Mouse (Mus musculus) CD8-positive naive resting alpha-beta T cell, adult 2 months (primary cell): ENCODE data around the gene Pamr1.

Source experiments
- DNase-seq, 2 experiments: peaks; one replicate each; pipeline ENCODE4 v3.0.0; 2022; ENCODE audit warnings: low read depth in 2 of 2, low spot score in 2 of 2

The Pamr1 gene

GRCm38 (mm10) chr2:102598911-102599721 is 49.3 kb downstream of the Pamr1 start:
- DNase-seq, result no peak

GRCm38 (mm10) chr2:102600516-102600915 is 50.7 kb downstream of the Pamr1 start:
- DNase-seq, result no peak

GRCm38 (mm10) chr2:102610485-102610884 is 60.7 kb downstream of the Pamr1 start:
- no peak for DNase-seq

- DNase-seq, result no peak
Measured at GRCm38 (mm10) chr2:102616637-102617036, 66.8 kb downstream of the Pamr1 start.

- DNase-seq, result no peak
Measured at GRCm38 (mm10) chr2:102620744-102621429, 71.1 kb downstream of the Pamr1 start.

GRCm38 (mm10) chr2:102622176-102622575 is 72.4 kb downstream of the Pamr1 start:
- DNase-seq, result no peak

GRCm38 (mm10) chr2:102622943-102623342 is 73.1 kb downstream of the Pamr1 start:
- no peak for DNase-seq

- DNase-seq, result no peak
Measured at GRCm38 (mm10) chr2:102624538-102624937, 74.7 kb downstream of the Pamr1 start.

- DNase-seq, result no peak
Measured at GRCm38 (mm10) chr2:102632361-102632760, 82.5 kb downstream of the Pamr1 start.

- no peak for DNase-seq
Measured at GRCm38 (mm10) chr2:102634010-102634409, 84.2 kb downstream of the Pamr1 start.

GRCm38 (mm10) chr2:102635523-102636060 is 85.8 kb downstream of the Pamr1 start:
- no peak for DNase-seq

- no peak for DNase-seq
Measured at GRCm38 (mm10) chr2:102636116-102636600, 86.3 kb downstream of the Pamr1 start.

GRCm38 (mm10) chr2:102638140-102638539 is 88.3 kb downstream of the Pamr1 start:
- DNase-seq, result no peak

GRCm38 (mm10) chr2:102638690-102639089 is 88.9 kb downstream of the Pamr1 start:
- no peak for DNase-seq

- no peak for DNase-seq
Measured at GRCm38 (mm10) chr2:102648845-102649500, 99.2 kb downstream of the Pamr1 start.

GRCm38 (mm10) chr2:102650322-102650721 is 100.5 kb downstream of the Pamr1 start:
- DNase-seq, result no peak

- DNase-seq, result no peak
Measured at GRCm38 (mm10) chr2:102655966-102656725, 106.3 kb downstream of the Pamr1 start.

GRCm38 (mm10) chr2:102657726-102658125 is 107.9 kb downstream of the Pamr1 start:
- no peak for DNase-seq

GRCm38 (mm10) chr2:102658163-102658660 is 108.4 kb downstream of the Pamr1 start, which contains the start of gene Slc1a2:
TSS of gene Slc1a2 (plus strand) at chr2:102658659.
- DNase-seq, result no peak
